Mouse (Mus musculus): ENCODE measurements around the gene Dok3. TPM values are rescaled to one million over a fixed set of nuclear protein-coding genes. Genes with fewer than 3 reads are reported as not detected.

Gene Dok3
- polyA plus RNA-seq, 1 experiment from 2014 or later, result 10.9 TPM

- H3K4me2 ChIP-seq (ENCODE audit: low read depth, low read length), result no peak overlapping the region
- WGBS (ENCODE audit: insufficient replicate concordance), result 75% methylated on average over 5 of the region's 5 CpGs
- no peak overlapping the region for H3K27ac ChIP-seq (ENCODE audit: low read length)
- H3K27me3 ChIP-seq (ENCODE audit: control insufficient read depth, insufficient read depth, low read depth, low read length), result no peaks in the 10 kb centered on the region
- peaks cover 5% of the 10 kb centered on the region for H3K36me3 ChIP-seq (ENCODE audit: control insufficient read depth, insufficient read depth)
- peaks cover 13% of the 10 kb centered on the region for H3K4me1 ChIP-seq (ENCODE audit: control insufficient read depth, low read depth, low read length)
- no peak overlapping the region for H3K9ac ChIP-seq (ENCODE audit: low read depth, low read length)
- ATAC-seq (ENCODE audit: low read depth), result no peak
- H3K4me3 ChIP-seq (ENCODE audit: low read depth, low read length), result no peak overlapping the region
- no peaks in the 10 kb centered on the region for H3K9me3 ChIP-seq (replicated peaks; ENCODE audit: control insufficient read depth, low read length)
Measured at GRCm38 (mm10) chr13:55548426-55548825, 19.3 kb upstream of the Dok3 start.

- Histone ChIP-seq H3K27ac (ENCODE audit: low read length) (no peak overlapping the region), H3K4me1 (ENCODE audit: control insufficient read depth, low read depth, low read length) (peaks cover 13% of the 10 kb centered on the region), H3K4me3 (ENCODE audit: low read depth, low read length) (no peak overlapping the region), H3K4me2 (ENCODE audit: low read depth, low read length) (no peak overlapping the region), H3K9me3 (replicated peaks; ENCODE audit: control insufficient read depth, low read length) (no peaks in the 10 kb centered on the region), H3K9ac (ENCODE audit: low read depth, low read length) (no peak overlapping the region), H3K27me3 (ENCODE audit: control insufficient read depth, insufficient read depth, low read depth, low read length) (no peaks in the 10 kb centered on the region), H3K36me3 (ENCODE audit: control insufficient read depth, insufficient read depth) (peaks cover 6% of the 10 kb centered on the region)
- WGBS (ENCODE audit: insufficient replicate concordance), result 86% methylated on average over 2 of the region's 2 CpGs
- ATAC-seq (ENCODE audit: low read depth), result no peak
Measured at GRCm38 (mm10) chr13:55547916-55548315, 18.8 kb upstream of the Dok3 start.

GRCm38 (mm10) chr13:55544792-55545191 is 15.7 kb upstream of the Dok3 start:
- ATAC-seq (ENCODE audit: low read depth), result peak; percentile 89
- Histone ChIP-seq H3K9ac (ENCODE audit: low read depth, low read length) (no peak overlapping the region), H3K27me3 (ENCODE audit: control insufficient read depth, insufficient read depth, low read depth, low read length) (no peaks in the 10 kb centered on the region), H3K27ac (ENCODE audit: low read length) (no peak overlapping the region), H3K4me3 (ENCODE audit: low read depth, low read length) (no peak overlapping the region), H3K36me3 (ENCODE audit: control insufficient read depth, insufficient read depth) (peaks cover 14% of the 10 kb centered on the region), H3K4me1 (ENCODE audit: control insufficient read depth, low read depth, low read length) (peaks cover 21% of the 10 kb centered on the region), H3K4me2 (ENCODE audit: low read depth, low read length) (no peak overlapping the region), H3K9me3 (replicated peaks; ENCODE audit: control insufficient read depth, low read length) (no peaks in the 10 kb centered on the region)
- 28% methylated on average over 6 of the region's 6 CpGs for WGBS (ENCODE audit: insufficient replicate concordance)

DNA sequence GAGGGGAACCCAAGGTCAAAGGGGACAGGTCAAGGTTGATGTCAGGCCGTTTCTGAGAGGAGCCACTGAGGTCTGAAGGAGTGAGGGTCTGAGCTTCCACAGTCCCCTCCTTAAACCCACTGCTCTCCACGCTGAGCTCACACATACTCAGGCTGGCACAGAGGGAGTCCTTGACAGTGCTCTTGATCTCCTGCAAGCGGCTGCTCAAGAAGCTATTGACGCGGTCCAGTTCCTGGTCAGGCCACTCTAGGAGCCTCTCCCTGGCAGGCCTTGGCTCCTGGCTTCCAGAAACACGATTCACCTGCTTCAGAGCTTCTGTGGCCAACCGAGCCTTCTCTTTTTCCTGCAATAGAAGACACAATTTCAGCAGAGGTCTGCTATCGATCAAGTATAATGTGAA is 14.4 kb upstream of the Dok3 start:
- WGBS (ENCODE audit: insufficient replicate concordance), result 77% methylated on average over 8 of the region's 8 CpGs

DNA sequence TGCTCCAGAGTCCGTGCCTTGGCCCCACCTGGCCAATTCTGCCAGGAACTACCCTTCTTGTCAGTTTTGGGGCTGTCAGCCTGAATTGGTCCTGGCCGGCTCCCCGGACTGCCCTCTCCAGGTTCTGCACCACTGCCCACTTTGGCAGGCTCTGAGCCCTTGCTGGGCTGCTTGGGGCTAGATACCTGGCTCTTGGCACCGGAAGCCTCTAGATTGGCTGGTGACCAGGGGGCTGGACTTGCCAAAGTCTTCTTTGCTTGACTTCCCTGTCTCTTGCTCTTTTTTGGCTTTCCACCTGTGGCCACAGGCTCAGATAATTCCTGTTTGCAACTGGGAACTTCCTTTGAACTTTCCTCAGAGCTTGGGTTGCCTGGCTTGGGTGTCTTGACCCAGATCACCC is 13.8 kb upstream of the Dok3 start:
- H3K4me3 ChIP-seq (ENCODE audit: low read depth, low read length), result no peak overlapping the region
- H3K27ac ChIP-seq (ENCODE audit: low read length), result no peak overlapping the region
- H3K4me1 ChIP-seq (ENCODE audit: control insufficient read depth, low read depth, low read length), result peaks cover 21% of the 10 kb centered on the region
- ATAC-seq (ENCODE audit: low read depth), result no peak
- H3K27me3 ChIP-seq (ENCODE audit: control insufficient read depth, insufficient read depth, low read depth, low read length), result no peaks in the 10 kb centered on the region
- no peak overlapping the region for H3K9ac ChIP-seq (ENCODE audit: low read depth, low read length)
- peaks cover 11% of the 10 kb centered on the region for H3K36me3 ChIP-seq (ENCODE audit: control insufficient read depth, insufficient read depth)
- no peaks in the 10 kb centered on the region for H3K9me3 ChIP-seq (replicated peaks; ENCODE audit: control insufficient read depth, low read length)
- WGBS (ENCODE audit: insufficient replicate concordance), result 79% methylated on average over 4 of the region's 4 CpGs
- no peak overlapping the region for H3K4me2 ChIP-seq (ENCODE audit: low read depth, low read length)

More for the DNA sequence above, 14.4 kb upstream of the Dok3 start:
- H3K4me2 ChIP-seq (ENCODE audit: low read depth, low read length), result no peak overlapping the region
- H3K27ac ChIP-seq (ENCODE audit: low read length), result no peak overlapping the region
- H3K4me3 ChIP-seq (ENCODE audit: low read depth, low read length), result no peak overlapping the region
- H3K36me3 ChIP-seq (ENCODE audit: control insufficient read depth, insufficient read depth), result peaks cover 11% of the 10 kb centered on the region
- H3K4me1 ChIP-seq (ENCODE audit: control insufficient read depth, low read depth, low read length), result peaks cover 21% of the 10 kb centered on the region
- no peak for ATAC-seq (ENCODE audit: low read depth)
- no peaks in the 10 kb centered on the region for H3K27me3 ChIP-seq (ENCODE audit: control insufficient read depth, insufficient read depth, low read depth, low read length)
- H3K9me3 ChIP-seq (replicated peaks; ENCODE audit: control insufficient read depth, low read length), result no peaks in the 10 kb centered on the region
- H3K9ac ChIP-seq (ENCODE audit: low read depth, low read length), result no peak overlapping the region

- no peaks in the 10 kb centered on the region for H3K9me3 ChIP-seq (replicated peaks; ENCODE audit: control insufficient read depth, low read length)
- H3K4me2 ChIP-seq (ENCODE audit: low read depth, low read length), result no peak overlapping the region
- 72% methylated on average over 2 of the region's 2 CpGs for WGBS (ENCODE audit: insufficient replicate concordance)
- H3K27ac ChIP-seq (ENCODE audit: low read length), result no peak overlapping the region
- H3K27me3 ChIP-seq (ENCODE audit: control insufficient read depth, insufficient read depth, low read depth, low read length), result no peaks in the 10 kb centered on the region
- H3K9ac ChIP-seq (ENCODE audit: low read depth, low read length), result no peak overlapping the region
- peaks cover 28% of the 10 kb centered on the region for H3K4me1 ChIP-seq (ENCODE audit: control insufficient read depth, low read depth, low read length)
- ATAC-seq (ENCODE audit: low read depth), result no peak
- no peak overlapping the region for H3K4me3 ChIP-seq (ENCODE audit: low read depth, low read length)
- peaks cover 11% of the 10 kb centered on the region for H3K36me3 ChIP-seq (ENCODE audit: control insufficient read depth, insufficient read depth)
Measured at GRCm38 (mm10) chr13:55540933-55541332, 11.8 kb upstream of the Dok3 start.

DNA sequence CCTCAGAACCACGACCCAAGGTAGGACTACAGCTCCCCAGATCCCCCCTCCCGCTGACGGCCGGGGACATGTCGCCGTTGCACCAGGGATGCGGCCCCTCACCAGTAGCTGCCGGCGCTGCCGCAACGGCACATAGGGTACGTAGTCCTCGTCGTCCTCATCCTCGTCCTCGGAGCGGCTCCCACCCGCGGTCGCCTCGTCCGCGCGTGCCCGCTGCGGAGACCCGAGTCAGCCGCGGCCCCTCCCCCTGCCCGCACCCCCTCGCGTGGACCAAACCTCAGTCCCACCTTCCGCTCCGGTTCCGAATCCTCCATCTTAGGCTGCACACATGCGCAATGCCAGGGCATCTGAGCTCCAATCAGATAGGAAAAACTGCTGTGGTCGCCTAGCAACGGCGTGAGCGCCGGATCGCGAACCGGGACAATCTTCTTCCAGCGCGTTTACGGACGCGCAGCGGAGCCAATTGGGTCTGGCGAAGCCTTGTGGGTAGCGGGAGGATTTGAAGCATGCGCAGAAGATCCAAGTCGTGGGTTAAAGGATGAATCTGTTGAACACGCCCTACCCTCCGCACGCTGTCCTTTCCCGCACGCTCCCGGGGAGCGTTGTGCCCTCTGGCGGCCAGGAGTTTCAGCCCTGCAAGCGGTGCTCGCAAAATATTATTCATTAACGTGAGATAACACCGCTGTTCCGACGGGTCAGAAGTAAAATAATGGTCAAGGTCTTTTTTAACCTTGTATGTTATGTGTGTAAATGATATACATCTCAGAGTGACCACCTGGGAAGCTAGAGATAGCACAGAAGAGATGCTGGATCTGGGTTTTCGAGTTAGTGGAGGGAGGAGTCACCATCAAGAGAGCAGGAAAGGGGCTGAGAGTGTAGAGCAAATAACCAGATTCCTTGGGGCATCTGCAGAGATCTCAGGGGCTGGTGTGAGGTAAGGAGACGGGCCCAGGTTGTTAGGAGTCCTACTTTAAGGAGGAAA is 7.4 kb upstream of the Dok3 start, which contains the start of gene Ddx41:
Gene Ddx41 (minus strand): TSS at position 465 of the 982 bp plus-strand sequence.
- peak within 1 kb of the TSS; percentile 81 for H3K4me3 ChIP-seq (ENCODE audit: low read depth, low read length)
- H3K27ac ChIP-seq (ENCODE audit: low read length), result peak within 1 kb of the TSS; percentile 43; the same call in 1 of the 2 replicates
- under 1% methylated on average over 70 of the region's 70 CpGs for WGBS (ENCODE audit: insufficient replicate concordance)
- H3K27me3 ChIP-seq (ENCODE audit: control insufficient read depth, insufficient read depth, low read depth, low read length), result no peaks in the 10 kb centered on the region
- no peaks in the 10 kb centered on the region for H3K9me3 ChIP-seq (replicated peaks; ENCODE audit: control insufficient read depth, low read length)
- H3K36me3 ChIP-seq (ENCODE audit: control insufficient read depth, insufficient read depth), result peaks cover 14% of the 10 kb centered on the region
- peak within 1 kb of the TSS; percentile 76 for H3K9ac ChIP-seq (ENCODE audit: low read depth, low read length)
- H3K4me1 ChIP-seq (ENCODE audit: control insufficient read depth, low read depth, low read length), result peaks cover 24% of the 10 kb centered on the region
- H3K4me2 ChIP-seq (ENCODE audit: low read depth, low read length), result peak within 1 kb of the TSS; percentile 69
- peak; percentile 98 for ATAC-seq (ENCODE audit: low read depth)

DNA sequence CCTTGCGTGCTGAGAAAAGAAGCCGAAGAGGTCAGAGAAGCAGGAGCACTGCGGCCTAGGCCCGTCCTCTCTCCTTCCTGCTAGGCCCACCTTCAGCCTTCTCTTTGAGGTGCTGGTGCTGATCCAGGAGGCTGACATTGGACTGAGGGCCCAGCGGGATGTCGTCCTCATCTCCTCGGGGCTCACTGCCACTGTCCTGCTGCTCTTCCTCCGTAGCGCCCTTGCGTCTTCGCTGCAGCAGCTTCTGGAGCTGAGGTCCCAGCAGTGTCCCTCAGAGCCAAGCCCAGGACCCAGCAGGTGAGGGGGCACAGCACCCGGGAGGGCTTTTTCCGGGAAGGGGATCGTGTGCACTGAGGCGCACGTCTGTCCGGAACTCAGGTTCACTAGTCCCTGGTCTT is 6.7 kb upstream of the Dok3 start:
- Histone ChIP-seq H3K9ac (ENCODE audit: low read depth, low read length) (peak overlapping the region; percentile 76), H3K9me3 (replicated peaks; ENCODE audit: control insufficient read depth, low read length) (no peaks in the 10 kb centered on the region), H3K27ac (ENCODE audit: low read length) (no peak overlapping the region), H3K4me1 (ENCODE audit: control insufficient read depth, low read depth, low read length) (peaks cover 24% of the 10 kb centered on the region), H3K4me3 (ENCODE audit: low read depth, low read length) (peak overlapping the region; percentile 81), H3K4me2 (ENCODE audit: low read depth, low read length) (peak overlapping the region; percentile 69), H3K27me3 (ENCODE audit: control insufficient read depth, insufficient read depth, low read depth, low read length) (no peaks in the 10 kb centered on the region), H3K36me3 (ENCODE audit: control insufficient read depth, insufficient read depth) (peaks cover 14% of the 10 kb centered on the region)
- WGBS (ENCODE audit: insufficient replicate concordance), result 17% methylated on average over 17 of the region's 17 CpGs
- no peak for ATAC-seq (ENCODE audit: low read depth)

DNA sequence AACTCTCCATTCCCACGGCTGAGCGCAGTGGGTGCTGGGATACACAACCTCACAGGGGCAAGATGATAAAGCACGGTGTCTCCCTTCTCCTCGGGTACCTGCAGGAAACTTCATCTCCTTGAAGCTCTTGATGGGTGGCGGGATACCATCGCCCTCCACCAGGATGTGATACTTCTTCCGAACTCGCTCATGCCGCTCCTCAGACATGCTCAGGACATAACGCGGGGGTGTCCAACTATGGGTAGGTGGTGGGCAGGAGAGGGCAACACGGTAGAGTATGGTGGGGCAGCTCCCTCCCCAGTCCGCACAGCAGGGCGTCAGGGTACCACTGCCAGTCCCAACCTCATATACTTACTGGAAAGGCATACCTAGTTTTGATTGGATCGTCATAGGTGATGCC is 6.1 kb upstream of the Dok3 start:
- H3K36me3 ChIP-seq (ENCODE audit: control insufficient read depth, insufficient read depth), result peaks cover 14% of the 10 kb centered on the region
- H3K9ac ChIP-seq (ENCODE audit: low read depth, low read length), result peak overlapping the region; percentile 76; the same call in 1 of the 2 replicates

More for the DNA sequence above, 6.1 kb upstream of the Dok3 start:
- Histone ChIP-seq H3K4me3 (ENCODE audit: low read depth, low read length) (peak overlapping the region; percentile 81; the same call in 1 of the 2 replicates), H3K27me3 (ENCODE audit: control insufficient read depth, insufficient read depth, low read depth, low read length) (no peaks in the 10 kb centered on the region), H3K4me2 (ENCODE audit: low read depth, low read length) (peak overlapping the region; percentile 69), H3K27ac (ENCODE audit: low read length) (no peak overlapping the region), H3K4me1 (ENCODE audit: control insufficient read depth, low read depth, low read length) (peaks cover 23% of the 10 kb centered on the region), H3K9me3 (replicated peaks; ENCODE audit: control insufficient read depth, low read length) (no peaks in the 10 kb centered on the region)
- 82% methylated on average over 15 of the region's 15 CpGs for WGBS (ENCODE audit: insufficient replicate concordance)
- ATAC-seq (ENCODE audit: low read depth), result no peak
